Mouse (Mus musculus): Measurements from ENCODE around the gene Fam171a2.

GRCm38 (mm10) chr11:102475027-102475426 lies 27.5 kb upstream of the Fam171a2 start:
- no peak for TF ChIP-seq CTCF (IDR thresholded peaks at IDR 0.05; ENCODE audit: control insufficient read depth, insufficient read depth, low read length)
- no peak for TF ChIP-seq POLR2A (IDR thresholded peaks at IDR 0.05; ENCODE audit: borderline replicate concordance, control insufficient read depth, low read depth, low read length)

Data from bone marrow, adult 2 months (tissue).